Mouse (Mus musculus) erythroblast, embryonic 14.5 days (primary cell): Measurements from ENCODE around the gene Ankrd54.

ENCODE experiments used
- GATA1 ChIP-seq: IDR thresholded peaks from 2 replicates; pipeline ENCODE4 v1.6.1; 2012; ENCODE audit warnings: low read length, inconsistent platforms, mixed read lengths
- TAL1 ChIP-seq: IDR thresholded peaks from 3 replicates; pipeline ENCODE4 v1.6.1; 2012; ENCODE audit warnings: low read length, inconsistent platforms, mixed read lengths

- no peak for TF ChIP-seq GATA1
- no peak for TF ChIP-seq TAL1
Observed at GRCm38 (mm10) chr15:79105804-79106203, 43.1 kb upstream of the Ankrd54 start.
